Mouse (Mus musculus) neural tube, postnatal 0 days (tissue): ENCODE results near the gene Sv2a. TPM values are rescaled to one million over a fixed set of nuclear protein-coding genes. Genes with fewer than 3 reads are reported as not detected.

ENCODE experiments used
- microRNA-seq: library from miRNA; unstranded; fragments of <30 nt; microRNA quantifications from one replicate; pipeline ENCODE4, GENCODE M21; 2016
- polyA plus RNA-seq: library from polyadenylated mRNA; unstranded; fragments of >200 nt; fragmentation: Nextera tagmentation; extraction: Ambion mirVana; gene quantifications from 2 replicates; pipeline ENCODE4 v1.2.1, GENCODE M21; 2015

Sv2a gene
- 133 and 142 TPM in 2 replicates for polyA plus RNA-seq

GRCm38 (mm10) chr3:96180727-96181477, at the start of gene Sv2a:
Sv2a (plus strand) TSS chr3:96181151.

GRCm38 (mm10) chr3:96161869-96162840, 18.8 kb upstream of the Sv2a start, which contains the start of gene Mtmr11:
Mtmr11 (plus strand) TSS chr3:96162004.

GRCm38 (mm10) chr3:96172197-96173178, 8.5 kb upstream of the Sv2a start, which contains the start of gene Sf3b4:
Sf3b4 (plus strand) TSS chr3:96172332.

GRCm38 (mm10) chr3:96219661-96220130, 38.7 kb downstream of the Sv2a start, which contains the start of the genes Bola1 and Hist2h2ab:
Bola1 (minus strand) TSS chr3:96219709.
Hist2h2ab (plus strand) TSS chr3:96219865.

GRCm38 (mm10) chr3:96220765-96221639, 40.1 kb downstream of the Sv2a start, which contains the start of the genes Hist2h2ac and Hist2h2be:
Hist2h2ac (minus strand) TSS chr3:96220880.
Hist2h2be (plus strand) TSS chr3:96221119.

GRCm38 (mm10) chr3:96238954-96239793, 58.2 kb downstream of the Sv2a start, which contains the start of gene Hist2h3c2:
Hist2h3c2 (minus strand) TSS chr3:96239127.

GRCm38 (mm10) chr3:96239949-96240798, 59.2 kb downstream of the Sv2a start, which contains the start of gene Hist2h2aa2:
Hist2h2aa2 (minus strand) TSS chr3:96240276.

Small RNAs within 50 kb of the gene (microRNA-seq; reads per million reads assigned to microRNA genes)
- not detected for gene Gm44492
- gene Gm47311: not detected

Other genes starting within 250 kb of the Sv2a start
- gene Plekho1, start 185.2 kb upstream of the Sv2a start, polyA plus RNA-seq: 37.5 and 41.6 TPM in 2 replicates
- 56.3 and 64.0 TPM in 2 replicates for gene Vps45, start 122.7 kb upstream of the Sv2a start, polyA plus RNA-seq
- gene Otud7b, start 76.6 kb upstream of the Sv2a start, polyA plus RNA-seq: 13.2 and 16.9 TPM in 2 replicates
- 12.2 and 13.3 TPM in 2 replicates for gene Mtmr11, start 19.1 kb upstream of the Sv2a start, polyA plus RNA-seq
- 116 and 128 TPM in 2 replicates for gene Sf3b4, start 8.8 kb upstream of the Sv2a start, polyA plus RNA-seq
- 68.0 and 74.2 TPM in 2 replicates for gene Bola1, start 38.6 kb downstream of the Sv2a start, polyA plus RNA-seq
- 0.93 TPM in 1 of 2 replicates, not detected in the other for gene Hist2h2ab, start 38.7 kb downstream of the Sv2a start, polyA plus RNA-seq
- gene Hist2h2ac, start 39.7 kb downstream of the Sv2a start, polyA plus RNA-seq: 2.5 and 2.6 TPM in 2 replicates
- gene Hist2h2be, start 40.0 kb downstream of the Sv2a start, polyA plus RNA-seq: 3.0 and 3.5 TPM in 2 replicates
- 0.76 and 1.1 TPM in 2 replicates for gene Hist2h3c2, start 58.0 kb downstream of the Sv2a start, polyA plus RNA-seq
- gene Hist2h2aa2, start 59.1 kb downstream of the Sv2a start, polyA plus RNA-seq: 38.3 and 48.6 TPM in 2 replicates
- 8.1 and 14.3 TPM in 2 replicates for gene Hist2h2aa1, start 64.3 kb downstream of the Sv2a start, polyA plus RNA-seq
- 0.36 and 0.65 TPM in 2 replicates for gene Hist2h3c1, start 65.5 kb downstream of the Sv2a start, polyA plus RNA-seq
- gene Hist2h4, start 82.2 kb downstream of the Sv2a start, polyA plus RNA-seq: 6.8 and 9.0 TPM in 2 replicates
- gene Hist2h3b, start 87.5 kb downstream of the Sv2a start, polyA plus RNA-seq: 10.3 and 10.6 TPM in 2 replicates
- 1.4 TPM in 1 of 2 replicates, not detected in the other for gene Hist2h2bb, start 88.6 kb downstream of the Sv2a start, polyA plus RNA-seq
- 3.0 and 3.6 TPM in 2 replicates for gene Fcgr1, start 112.8 kb downstream of the Sv2a start, polyA plus RNA-seq